Mouse (Mus musculus) retina, postnatal 1 day (tissue): ENCODE measurements around the gene Aurkc.
"Not testable (repeated sequence)": the region's sequence is repeated elsewhere in the genome, so short reads cannot be mapped to it uniquely, and the experiment has no call there.

Experiments used
- DNase-seq: peaks from one replicate; pipeline ENCODE4 v3.0.0-alpha.2; 2012

Aurkc gene

GRCm38 (mm10) chr7:6995251-6995650, at the start of gene Aurkc:
Aurkc (plus strand) TSS chr7:6995300.
- not testable (repeated sequence) for DNase-seq

DNA sequence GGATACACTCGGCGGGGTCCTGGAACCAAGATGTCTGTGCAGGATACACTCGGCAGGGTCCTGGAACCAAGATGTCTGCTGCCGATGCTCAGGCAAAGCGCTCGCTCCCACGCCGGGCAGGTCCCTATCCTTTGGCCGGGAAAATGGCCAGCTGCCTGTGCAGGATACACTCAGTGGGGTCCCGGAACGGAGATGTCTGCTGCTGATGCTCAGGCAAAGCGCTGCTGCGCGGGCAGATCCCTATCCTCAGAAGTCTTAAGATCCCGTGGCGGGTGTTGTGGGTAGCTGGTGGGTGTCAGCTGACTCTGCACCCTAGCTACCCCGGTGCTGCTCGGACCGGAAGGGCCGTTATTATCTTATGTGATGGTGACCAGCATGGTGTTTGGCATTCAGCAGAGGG, 47.0 kb upstream of the Aurkc start:
- DNase-seq: not testable (repeated sequence)

DNA sequence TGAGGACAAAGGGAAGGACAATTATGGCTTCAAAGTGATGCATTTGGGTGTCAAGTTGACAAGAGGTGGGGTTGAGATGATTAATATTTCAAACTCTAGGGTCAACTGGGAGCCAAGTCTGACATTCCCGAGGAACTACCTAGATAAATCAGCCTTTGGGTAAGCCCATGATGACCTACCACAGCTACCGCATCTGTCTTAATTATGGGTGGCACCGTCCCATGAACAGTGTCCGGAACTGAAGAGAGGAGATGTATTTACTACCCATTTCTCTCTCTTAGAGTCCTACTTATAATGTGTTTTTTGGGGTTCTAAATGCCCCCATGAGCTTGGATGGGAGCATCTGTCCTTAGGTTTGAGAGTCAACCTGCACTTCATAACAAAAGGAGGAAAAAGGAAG, 38.5 kb upstream of the Aurkc start:
- no peak for DNase-seq

DNA sequence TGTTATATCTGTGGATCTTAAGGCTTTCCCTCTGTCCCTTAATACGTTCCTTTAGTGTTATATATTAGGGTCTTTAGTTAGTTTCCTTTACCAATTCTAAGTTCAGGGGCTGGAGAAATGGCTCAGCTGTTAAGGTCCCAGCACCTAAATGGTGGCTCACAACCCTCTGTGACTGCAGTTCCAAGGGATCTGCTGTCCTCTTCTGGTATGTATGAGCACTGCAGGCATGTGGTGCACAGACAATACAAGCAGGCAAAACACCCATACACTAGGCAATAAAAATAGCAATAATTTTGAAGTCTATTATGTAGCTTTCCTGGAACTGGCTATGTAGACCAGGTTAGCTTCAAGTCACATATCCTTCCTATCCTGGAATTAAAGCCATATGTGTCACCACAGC, 36.5 kb upstream of the Aurkc start:
- no peak for DNase-seq

- no peak for DNase-seq
These were observed 21.5 kb upstream of the Aurkc start for GRCm38 (mm10) chr7:6973566-6973965.

DNA sequence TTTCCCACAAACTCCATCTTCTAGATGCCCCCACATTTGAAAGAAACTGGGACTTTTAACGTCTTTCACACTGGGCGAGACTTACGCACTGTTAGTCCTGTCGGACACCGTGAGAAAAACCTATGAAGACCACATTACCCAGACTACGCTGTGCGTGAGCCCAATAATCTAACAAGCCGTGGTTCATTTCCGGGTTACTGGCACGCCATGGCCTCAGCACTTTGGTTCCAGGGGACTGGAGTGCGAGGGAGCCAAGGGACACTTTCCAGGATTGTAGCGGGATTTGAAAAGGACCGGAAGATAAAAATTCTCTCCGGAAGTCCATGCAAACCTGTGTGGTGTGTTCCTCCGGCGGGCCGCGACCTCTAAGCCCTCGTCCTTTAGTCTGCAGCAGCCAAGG, 18.2 kb upstream of the Aurkc start:
- DNase-seq: no peak

DNA sequence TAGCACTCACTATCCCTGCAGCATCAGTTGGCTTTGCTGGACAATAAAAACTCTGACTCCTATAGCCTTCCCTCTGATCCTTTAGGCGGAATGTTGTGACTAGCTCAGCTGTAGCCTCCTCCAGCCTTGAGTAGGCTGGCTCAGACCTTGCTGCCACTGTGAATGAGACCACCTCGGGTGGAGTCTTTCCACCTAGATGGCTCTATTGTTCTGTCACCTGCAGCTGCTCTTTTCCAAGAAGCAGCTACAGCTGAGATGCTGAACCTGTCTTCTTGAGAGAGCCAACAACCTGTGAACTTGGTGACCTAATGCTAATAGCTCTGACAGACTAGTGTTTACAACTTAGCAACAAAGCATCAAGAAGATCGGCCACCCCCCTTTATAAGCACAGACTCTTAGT, 3.8 kb downstream of the Aurkc start:
- DNase-seq: not testable (repeated sequence)

GRCm38 (mm10) chr7:7005441-7005840, 10.3 kb downstream of the Aurkc start:
- not testable (repeated sequence) for DNase-seq

DNA sequence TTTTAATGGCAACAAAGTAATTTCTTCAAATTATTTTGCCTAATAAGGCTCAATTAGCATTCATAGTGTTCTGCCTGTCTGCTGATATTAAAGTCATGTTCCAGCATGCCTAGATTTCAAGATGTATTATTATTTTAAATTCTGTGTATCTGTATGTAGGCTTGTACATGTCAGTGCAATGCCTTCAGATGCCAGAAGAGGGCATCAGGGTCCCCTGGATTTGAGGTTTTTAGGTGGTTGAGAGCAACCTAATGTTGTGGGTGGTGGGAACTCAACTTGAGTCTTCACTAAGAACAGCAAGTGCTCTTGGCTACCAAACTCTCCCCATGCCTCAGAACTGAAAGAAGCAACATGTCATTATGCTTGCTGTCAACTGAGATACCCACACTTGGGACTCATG, 32.3 kb downstream of the Aurkc start:
- DNase-seq: no peak

- DNase-seq: not testable (repeated sequence)
These were observed 54.7 kb downstream of the Aurkc start for GRCm38 (mm10) chr7:7049659-7050320.
